Mouse (Mus musculus) layer of hippocampus, postnatal 14 days (tissue): ENCODE results near the gene Rslcan18. TPM values are rescaled to one million over a fixed set of nuclear protein-coding genes. Genes with fewer than 3 reads are reported as not detected.

Experiments used
- total RNA-seq, 2 experiments: library from RNA; stranded (reverse); gene quantifications; 2 replicates each; pipeline ENCODE4 v1.2.3; 2021

Gene Rslcan18
- total RNA-seq, 2 experiments from 2014 or later: 0.12 to 0.44 TPM

Other genes with a start within 250 kb of the Rslcan18 start
- 1 to 10 TPM; 2.5 to 2.7 TPM for gene Gm10767, start 211.3 kb downstream of the Rslcan18 start, total RNA-seq
- gene Zfp712, start 55.1 kb downstream of the Rslcan18 start, total RNA-seq: 1 to 10 TPM; 4.4 to 5.0 TPM
- gene Zfp708, start 18.3 kb downstream of the Rslcan18 start, total RNA-seq: 1 to 10 TPM; 2.9 to 3.5 TPM
- gene Gm28557, start 7.7 kb downstream of the Rslcan18 start, total RNA-seq: 1 to 10 TPM; 2.3 to 2.7 TPM
- 10 to 100 TPM in 1 of 2 experiments, 1 to 10 TPM in 1; 9.4 to 10.6 TPM for gene Zfp759, start 5.4 kb upstream of the Rslcan18 start, total RNA-seq
- 1 to 10 TPM; 5.2 to 5.5 TPM for gene Rsl1, start 56.9 kb upstream of the Rslcan18 start, total RNA-seq
- gene Zfp455, start 78.2 kb upstream of the Rslcan18 start, total RNA-seq: 1 to 10 TPM; 2.8 TPM
- 10 to 100 TPM; 18.4 to 20.1 TPM for gene Zfp458, start 162.2 kb upstream of the Rslcan18 start, total RNA-seq
- 1 to 10 TPM; 5.4 to 6.3 TPM for gene Zfp457, start 190.2 kb upstream of the Rslcan18 start, total RNA-seq
- 1 to 10 TPM; 3.0 to 3.2 TPM for gene Zfp595, start 216.3 kb upstream of the Rslcan18 start, total RNA-seq
- gene Gm28044, start 244.3 kb upstream of the Rslcan18 start, total RNA-seq: not detected
- gene Zfp953, start 244.3 kb upstream of the Rslcan18 start, total RNA-seq: 1 to 10 TPM in 1 of 2 experiments, under 1 TPM in 1; 0.90 to 1.0 TPM